Mouse (Mus musculus) heart, postnatal 4 days (tissue): Measurements from ENCODE around the gene Galnt17. TPM values are rescaled to one million over a fixed set of nuclear protein-coding genes. Genes with fewer than 3 reads are reported as not detected.

Experiments
- DNase-seq: peaks from one replicate; pipeline ENCODE4 v3.0.0; 2021
- total RNA-seq, 2 experiments: library from RNA; stranded (reverse); gene quantifications; 2 replicates each; pipeline ENCODE4 v1.2.3; 2021

The Galnt17 gene
- total RNA-seq, 2 experiments from 2014 or later = 5.8 to 6.0 TPM

DNA sequence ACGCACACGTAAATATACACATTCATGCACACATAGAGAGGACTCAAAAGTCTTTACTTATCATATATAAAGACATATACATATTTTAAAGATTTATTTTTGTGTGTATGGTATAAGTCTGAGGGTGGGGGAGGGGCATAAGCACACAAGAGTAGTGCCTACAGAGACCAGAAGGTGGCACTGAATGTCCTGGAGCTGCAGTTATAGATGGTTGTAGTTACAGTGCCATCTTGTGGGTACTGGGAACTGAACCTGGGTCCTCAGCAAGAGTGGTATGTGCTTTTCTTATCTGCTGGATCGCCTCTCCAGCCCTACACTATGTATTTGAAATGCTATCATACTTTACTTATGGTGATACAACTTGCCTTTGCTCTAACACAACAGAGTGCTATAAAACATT lies 68.5 kb downstream of the Galnt17 start:
- no peak for DNase-seq

DNA sequence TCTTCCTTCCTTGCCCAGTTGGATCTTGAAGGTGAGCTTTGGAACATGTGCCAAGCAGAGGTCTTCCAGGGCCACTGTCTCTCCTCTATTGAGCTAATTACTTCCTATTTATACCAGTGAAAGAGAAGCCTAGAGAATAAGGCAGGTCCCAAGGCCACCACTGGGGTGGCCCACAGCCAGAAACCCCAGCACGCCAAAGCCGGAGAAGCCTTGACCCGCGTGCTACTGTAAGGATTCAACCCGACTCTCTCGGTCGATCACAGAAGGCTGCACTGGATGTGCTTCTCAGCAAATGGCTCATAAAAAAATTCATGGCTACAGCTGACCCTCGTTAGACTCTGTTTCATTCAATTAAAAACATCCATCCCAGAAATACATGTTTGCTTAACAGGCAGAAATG lies 71.4 kb downstream of the Galnt17 start:
- DNase-seq = no peak

DNA sequence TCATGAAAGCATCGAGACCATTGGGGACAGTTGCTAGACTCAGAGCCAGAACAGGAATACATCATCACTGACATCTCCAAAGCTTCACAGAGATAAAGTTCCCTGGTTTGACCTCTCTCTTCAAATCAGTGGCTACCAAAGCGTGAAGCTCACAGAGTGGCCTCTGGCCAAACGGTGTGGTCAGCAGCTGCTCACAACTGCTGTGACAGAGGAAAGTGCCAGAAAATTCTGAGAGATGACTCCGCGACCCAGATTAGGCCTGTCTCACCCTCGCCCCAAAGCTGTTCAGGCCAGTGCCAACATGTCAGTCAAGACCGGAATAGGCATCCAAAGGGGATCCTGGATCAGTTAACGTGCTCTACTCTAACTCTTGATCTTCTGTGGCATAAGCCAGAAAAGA lies 74.5 kb downstream of the Galnt17 start:
- peak; percentile 59 for DNase-seq

DNA sequence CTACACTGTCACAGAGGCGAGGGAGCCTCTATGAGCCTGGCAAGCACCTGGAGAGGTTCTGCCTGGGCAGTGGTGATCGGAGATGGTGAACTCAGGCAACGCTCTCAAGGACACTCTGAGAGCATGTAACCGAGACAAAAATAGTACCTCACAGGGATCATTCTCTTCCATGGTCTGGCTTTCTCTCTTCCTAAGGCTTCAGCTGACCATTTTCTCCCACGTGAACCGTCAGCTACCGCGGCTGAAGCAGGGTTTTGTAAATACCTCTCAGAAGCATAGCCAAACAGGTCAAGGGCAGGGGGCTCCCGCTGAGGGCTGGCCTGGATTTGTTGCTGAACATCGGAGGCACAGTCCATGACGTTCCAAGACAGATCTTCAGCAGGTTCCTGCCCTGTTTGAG lies 77.2 kb downstream of the Galnt17 start:
- DNase-seq = peak; percentile 29

DNA sequence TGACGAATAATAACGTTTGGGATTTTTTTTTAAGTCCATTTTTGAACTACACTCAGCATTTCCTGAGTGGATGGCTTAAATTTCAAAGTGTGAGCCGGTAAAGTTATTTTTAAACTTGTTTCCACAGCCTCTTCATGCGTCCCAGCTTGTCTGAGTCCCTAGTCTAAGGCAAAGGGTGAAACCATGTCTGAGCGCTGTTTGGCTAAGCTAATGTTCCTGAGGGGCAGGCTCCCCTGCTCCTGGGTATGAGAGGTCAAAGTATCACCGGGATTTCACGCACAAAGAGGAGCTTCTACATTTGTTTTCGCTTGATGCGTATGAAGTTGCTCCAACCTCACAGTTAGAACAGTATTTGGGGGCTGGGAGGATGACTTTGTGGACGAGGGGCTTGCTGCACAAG lies 78.6 kb downstream of the Galnt17 start:
- DNase-seq = peak; percentile 12

DNA sequence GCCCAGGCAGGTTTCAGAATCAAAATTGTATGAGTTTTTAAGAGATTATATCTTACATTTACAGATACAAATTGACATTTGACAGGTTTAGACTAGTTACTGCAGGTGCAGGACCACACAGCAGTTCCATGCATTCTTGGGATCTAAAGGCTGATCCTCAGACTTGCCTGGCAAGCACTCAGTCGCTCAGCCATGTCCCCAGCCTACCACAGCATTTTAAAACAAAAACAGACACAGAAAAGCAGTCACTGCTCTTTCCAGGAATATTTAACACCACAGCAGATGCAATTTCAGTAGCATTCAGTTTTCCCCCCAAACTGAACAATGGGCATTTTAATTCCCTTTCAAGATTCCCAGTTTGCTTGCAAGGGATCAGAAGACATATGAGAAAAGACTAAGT lies 84.9 kb downstream of the Galnt17 start:
- no peak for DNase-seq

DNA sequence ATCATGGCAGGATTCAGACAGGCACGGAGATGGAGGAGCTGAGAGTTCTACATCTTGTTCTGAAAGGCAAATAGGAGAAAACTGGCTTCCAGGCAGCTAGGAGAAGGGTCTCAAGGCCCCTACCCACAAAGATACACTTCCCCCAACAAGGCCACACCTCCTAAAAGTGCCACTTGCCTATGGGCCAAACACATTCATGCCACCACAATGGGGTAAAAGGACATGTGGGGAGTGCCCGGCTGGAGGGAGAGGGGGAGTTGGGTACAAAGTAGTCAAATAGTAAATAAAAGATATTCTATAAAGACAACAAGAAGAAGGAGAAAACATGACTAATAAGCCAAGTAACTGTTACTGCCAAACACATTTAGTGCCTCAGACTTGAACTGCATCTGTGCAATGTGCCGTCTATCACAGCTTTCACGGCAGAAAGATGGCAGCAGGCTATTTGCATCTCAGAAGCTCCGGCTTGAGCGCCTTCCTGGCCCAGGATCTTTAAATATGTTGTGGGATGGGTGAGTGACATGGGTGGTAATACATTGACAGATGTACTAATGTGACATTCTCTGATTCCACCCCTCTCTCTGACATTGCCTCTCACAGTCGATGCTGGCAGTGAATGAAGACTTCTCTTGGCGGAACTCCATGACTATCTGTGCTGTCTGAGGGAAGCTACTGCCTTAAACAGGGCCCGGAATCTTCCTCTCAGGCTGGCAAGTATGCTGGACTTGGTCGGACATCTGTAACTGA lies 85.6 kb downstream of the Galnt17 start:
- no peak for DNase-seq

DNA sequence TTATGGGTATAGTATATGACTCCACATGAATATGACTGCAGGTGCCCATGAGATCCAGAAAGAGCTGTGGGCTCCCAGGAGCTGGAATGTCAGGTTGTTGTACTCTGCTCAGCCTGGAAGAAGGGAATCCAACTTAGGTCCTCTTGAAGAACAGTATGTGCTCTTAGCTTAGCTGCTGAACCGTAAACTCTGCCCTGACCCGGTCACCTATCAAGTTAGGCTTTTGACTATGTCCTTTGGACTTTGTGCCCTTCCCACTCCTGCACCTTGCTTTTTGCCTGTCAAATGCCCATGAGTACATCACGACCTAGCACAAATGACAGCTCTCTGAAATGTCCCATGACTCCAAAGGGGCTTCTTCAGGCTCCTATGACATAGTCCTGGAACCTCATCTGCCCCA lies 90.1 kb downstream of the Galnt17 start:
- no peak for DNase-seq

DNA sequence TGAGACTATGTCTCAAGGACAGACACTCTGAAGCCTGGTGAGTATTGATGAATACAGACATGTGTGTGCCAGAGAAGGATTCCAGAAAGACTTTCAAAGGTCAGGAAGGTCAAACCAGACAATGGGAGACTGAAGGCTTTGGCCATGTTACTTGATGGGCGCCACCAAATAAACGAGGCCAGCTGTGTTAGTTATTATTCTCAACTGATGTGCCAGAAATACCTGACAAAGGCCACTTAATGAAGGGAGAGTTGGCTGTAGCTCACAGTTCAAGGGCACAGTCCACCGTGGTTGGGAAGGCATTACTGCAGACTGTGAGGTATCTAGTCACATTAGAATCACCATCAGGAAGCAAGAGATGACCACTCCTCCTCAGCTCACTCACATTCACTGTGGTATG lies 96.7 kb downstream of the Galnt17 start:
- no peak for DNase-seq

DNA sequence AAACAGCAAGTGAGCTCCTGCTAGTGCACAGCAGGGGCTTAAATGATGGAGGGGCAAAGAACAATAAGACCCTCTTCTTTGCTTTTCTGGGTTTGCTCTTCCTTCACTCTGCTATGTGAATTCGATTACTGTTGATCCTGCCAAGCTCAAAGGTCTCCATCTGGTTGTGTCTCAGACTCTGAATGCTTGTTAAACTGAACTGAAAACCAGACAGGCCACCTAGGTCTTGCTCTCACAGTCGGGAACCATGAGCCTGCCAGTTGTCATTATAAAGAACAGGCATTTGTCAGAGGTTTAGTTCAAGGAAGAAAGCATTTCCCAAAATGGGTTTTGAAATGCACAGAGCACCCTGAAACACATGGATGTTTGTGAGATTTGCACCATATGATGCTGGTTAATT lies 107.2 kb downstream of the Galnt17 start:
- no peak for DNase-seq

DNA sequence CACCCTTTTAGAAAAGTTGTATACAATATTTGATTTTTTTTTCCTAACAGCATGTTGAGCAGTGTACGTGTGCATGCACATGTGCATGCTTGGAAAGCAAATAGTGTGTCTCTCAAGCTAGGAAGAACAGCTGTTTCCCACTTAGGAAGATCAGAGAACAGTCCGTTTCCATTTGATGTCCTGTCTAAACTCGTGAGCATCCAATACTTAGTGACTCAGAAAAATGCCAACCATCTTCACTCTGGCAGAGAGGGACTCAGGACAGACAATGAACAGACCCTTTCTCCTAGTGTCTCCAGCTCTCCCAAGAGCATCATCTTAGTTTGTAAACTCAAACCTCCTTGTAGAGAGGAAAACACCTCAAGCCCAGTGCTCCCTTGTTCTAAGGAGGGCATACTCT lies 116.0 kb downstream of the Galnt17 start:
- no peak for DNase-seq

DNA sequence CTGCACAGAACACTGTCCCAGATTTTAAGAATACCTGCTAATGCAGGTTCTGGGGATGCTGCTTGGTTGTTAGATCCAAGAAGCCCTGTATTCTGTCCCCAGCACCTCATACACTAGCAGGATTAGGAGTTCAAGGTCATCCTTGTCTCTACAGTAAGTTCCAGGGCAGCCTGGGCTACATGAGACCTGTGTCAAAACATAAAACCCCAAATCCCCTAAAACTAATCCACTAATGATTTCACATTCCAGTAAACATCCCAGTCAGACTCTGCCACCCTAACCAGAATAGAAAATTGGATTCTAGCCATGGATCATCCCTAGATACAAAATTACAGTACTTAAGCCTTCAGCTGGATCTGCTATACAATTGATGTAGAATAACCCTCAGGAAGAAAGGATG lies 123.7 kb downstream of the Galnt17 start:
- no peak for DNase-seq

DNA sequence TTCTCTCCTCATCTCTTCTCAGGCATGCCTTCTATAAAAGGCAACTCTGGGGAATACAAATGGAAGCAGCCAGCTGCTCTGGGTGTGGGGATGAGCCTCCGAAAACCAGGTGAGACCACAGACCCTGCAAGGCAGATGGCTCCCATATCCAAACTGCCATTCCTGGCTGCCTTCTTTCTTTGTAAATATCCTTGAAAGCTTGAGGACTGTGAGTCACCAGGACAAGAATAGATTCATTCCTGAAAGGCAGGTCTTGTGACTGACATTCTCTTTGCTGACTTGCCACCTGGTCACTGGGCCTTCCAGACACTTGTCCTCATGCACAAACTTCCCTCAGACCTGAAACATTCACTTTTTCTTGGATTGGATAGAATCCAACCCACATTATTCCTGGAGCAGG lies 127.1 kb downstream of the Galnt17 start:
- DNase-seq = peak; percentile 10

DNA sequence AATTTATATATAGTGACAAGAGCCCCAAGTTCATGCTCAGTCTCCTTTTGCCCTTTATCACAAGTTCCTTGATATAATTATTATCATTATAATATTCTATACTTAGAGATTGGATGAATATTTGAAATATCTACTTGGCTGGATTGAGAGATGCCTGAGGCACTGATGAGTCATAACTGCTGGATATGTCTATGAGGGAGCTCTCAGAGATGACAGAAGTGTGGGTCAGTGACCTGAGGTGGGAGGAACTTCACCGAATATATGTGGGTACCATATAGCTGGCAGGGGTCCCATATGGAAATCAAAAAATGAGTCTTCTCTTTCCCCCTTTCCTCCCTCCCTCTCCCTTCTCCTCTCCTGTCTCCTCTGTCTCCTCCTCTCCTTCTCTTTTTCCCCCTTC lies 127.5 kb downstream of the Galnt17 start:
- no peak for DNase-seq

DNA sequence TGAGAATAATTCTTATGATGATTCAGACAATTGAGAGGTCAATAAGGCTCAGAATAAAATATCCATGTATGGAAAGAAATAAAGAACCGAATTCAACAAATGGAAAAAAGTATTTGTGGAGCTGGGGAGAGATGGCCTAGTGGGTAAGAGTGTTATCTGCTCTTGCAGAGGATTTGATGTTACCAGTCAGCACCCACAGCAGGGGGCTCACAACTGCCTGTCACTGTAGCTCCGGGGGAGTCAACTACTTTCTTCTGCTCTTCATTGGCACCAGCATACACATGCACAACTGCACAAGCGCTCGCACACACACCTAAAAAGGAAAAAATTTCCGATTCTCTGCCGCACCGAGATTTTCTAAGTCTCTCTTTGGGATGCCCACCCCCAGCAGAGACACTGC lies 130.4 kb downstream of the Galnt17 start:
- DNase-seq = no peak

DNA sequence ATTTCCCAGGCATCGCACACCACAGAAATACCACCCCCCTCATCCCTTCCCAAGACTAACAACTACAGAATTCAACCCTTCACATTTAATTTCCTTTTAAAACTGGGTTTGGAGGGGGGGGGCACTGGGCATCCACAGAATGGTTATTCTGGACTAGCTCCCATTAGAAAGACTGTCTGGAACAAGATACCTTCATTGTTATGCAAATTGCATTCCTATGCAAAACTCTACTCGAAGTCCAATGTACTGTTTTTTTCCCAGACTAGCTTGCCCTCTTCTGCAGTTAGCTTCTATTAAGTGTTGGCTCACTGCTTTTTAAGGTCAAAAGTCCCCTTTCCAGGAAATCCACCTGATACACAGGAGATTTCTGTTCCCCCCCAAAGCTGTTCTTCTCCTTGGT lies 131.1 kb downstream of the Galnt17 start:
- DNase-seq = no peak

DNA sequence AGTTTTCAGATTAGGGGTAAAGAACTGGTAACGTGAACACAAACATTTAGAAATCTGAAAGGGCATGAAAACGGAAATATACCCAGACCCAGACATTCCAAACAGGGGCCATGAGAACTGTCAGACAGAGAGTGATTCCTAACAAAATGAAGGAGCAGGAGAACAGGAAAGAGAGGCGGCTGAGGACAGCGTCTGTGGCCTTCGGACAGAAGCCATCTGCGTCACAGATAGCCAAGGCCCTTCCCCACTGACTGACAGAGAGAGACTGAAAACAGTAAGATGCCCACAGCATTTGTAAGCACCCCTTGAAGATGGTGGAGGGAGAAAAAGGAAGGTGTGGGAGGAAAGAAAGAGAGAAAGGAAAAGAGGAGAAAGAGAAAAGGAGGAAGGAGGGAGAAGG lies 139.1 kb downstream of the Galnt17 start:
- DNase-seq = no peak

DNA sequence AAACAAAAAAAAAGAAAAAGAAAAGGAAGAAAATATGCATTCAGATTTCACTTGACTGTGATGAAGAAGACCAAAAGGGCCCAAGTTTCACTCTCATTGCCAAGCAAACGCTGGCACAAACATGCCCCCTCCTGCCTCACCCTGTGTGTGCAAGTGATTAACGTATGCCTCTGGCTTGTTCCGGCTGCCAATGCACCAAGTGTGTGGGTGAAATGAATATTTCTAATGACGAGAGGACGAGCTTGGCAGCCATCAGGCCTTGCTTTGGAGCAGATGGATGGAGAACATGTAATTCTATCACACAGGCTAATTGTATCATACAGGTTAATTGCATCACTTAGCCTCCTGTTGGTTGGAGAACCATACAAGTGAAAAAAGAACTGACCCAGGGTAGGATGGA lies 140.9 kb downstream of the Galnt17 start:
- no peak for DNase-seq

DNA sequence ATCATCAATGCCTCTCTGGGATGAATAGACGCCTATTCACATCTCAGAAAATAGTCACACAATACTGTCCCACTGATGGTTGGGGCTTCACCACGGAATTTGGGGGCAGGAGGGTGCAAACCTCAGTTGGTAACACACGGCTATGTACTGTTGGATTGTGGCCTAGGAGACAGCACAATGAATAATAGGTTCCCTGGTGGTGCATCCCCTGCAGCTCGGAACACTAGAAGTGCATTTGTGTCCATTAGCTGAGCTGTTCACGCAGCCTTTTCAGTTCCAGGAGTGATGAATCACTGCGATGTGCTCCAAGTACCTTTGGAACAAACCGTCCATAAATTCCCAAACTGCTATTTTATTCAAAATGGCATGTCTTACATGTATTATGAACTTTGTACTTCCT lies 142.6 kb downstream of the Galnt17 start:
- DNase-seq = no peak

DNA sequence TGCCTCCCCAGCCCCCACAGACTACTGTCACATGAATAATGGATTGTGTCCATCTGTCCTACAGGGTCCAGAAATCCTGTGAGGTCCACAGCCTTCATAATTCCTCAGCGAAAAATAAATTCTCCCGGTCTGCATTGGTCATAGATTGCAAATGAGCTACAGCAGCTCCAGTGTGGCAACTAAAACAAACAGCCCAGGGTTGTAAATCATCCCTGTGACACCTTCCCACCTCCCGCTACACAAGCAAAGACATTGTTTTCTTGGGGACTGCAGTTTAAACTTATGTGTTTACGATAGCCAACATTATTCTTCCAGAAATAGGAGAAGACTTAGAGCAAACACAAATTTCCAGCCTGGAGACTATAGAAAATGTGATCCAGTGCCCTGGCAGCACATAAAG lies 150.4 kb downstream of the Galnt17 start:
- no peak for DNase-seq

DNA sequence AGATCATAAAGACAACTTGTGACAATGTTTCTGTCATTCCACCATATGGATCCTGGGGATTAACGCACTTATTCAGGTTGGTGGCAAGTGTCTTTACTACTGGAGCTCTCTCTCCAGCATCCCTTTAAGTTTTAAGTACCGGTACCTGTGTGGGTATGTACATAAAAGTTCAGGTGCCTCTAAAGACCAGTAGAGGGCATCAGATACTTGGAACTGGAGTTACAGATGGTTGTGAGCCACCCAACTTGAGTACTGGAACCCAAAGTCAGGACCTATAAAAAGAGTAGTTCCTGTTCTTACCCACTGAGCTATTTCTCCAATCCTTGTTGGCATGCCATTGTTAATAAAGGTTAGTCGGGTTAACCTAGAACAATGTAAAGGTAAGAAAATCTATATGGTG lies 152.0 kb downstream of the Galnt17 start:
- no peak for DNase-seq

DNA sequence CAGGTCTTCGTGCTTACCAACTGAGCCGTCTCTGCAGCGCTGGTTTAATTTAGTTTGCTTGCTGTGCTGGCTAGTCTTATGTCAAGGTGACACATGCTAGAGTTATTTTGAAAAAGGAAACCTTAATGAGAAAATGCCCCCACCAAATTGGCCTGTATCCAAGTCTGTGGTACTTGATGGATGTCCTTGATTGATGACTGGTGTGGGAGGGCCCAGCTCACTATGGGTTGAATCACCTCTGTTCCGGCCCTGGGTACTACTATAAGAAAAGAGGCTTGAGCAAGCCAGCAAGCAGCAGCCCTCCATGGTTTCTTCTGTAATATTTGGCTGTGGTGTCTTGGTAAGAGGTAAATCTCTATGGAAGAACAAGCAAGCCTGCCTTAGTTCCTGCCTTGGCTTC lies 165.7 kb downstream of the Galnt17 start:
- no peak for DNase-seq

DNA sequence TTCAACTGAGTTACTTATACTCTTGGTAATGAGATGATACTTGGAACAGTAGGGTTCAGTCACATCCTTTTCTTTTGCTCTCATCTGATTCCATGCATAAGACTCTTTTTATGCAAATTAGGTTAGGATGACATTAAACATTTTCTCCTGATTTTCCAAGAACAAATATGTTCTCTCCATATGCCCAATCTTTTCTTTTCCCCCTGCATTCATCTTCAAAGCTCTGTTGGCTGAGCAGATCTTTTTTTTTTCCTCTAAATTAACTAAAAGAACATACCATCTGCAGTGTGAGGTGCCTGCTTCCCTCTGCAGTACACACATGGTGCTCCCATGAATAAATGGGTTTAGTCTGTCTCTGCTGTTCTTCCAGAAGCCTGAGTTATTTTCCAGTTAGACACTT lies 173.5 kb downstream of the Galnt17 start:
- DNase-seq = no peak

DNA sequence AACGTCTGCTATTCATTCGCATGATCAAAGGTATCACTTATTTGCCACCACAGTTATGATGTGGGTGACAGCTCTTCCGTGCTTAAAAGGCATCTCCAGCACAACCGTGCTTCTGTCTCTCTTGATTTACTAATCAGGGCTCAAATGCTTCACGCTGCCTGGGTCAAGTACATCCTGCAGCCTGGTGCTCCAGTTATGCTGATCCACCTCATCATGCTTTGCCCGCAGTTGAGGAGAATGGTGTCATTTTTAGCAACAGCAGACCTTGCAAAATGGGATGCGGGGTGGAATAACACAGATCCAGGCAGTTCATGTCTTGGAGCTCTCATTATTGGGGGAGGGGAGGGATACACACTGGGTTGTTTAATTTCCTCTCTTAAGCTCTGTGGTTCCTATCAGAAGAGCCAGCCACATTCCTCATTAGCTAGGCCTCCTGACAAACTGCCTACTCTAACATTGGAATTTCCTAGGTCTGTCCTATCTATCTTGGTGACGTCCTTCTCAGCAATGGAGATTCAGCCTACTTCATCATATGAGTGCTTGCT lies 187.9 kb downstream of the Galnt17 start:
- DNase-seq = no peak

DNA sequence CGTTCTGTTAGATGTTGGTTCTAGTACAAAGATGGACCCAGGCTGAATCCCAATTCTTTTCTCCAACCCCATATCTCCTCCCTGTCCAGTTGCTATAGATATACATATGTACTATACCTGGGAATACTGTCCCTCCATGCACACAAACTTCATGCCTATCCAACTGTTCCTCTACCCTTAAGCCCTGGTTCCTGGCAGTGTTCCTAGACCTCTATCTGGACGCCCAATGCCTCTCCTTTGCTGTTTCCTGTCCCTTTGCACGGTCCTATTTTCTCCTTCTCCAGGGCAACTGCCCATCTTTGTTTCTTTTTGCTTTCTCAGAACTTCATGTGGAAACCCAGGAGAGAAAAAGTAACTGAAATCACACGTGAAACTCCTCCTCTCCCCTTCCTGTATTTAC lies 188.4 kb downstream of the Galnt17 start:
- no peak for DNase-seq
